Mouse (Mus musculus) cerebellum, adult 2 months (tissue): Measurements from ENCODE around the gene Copz1.

Experiments
- CTCF ChIP-seq: fragments of 200-500 bp; IDR thresholded peaks from 2 replicates; pipeline ENCODE4 v1.5.1; 2011; ENCODE audit warnings: low read depth, mild to moderate bottlenecking, control low read depth, low read length, moderate library complexity, borderline replicate concordance; ENCODE audit not compliant: insufficient read depth
- POLR2A ChIP-seq: fragments of 200-500 bp; IDR thresholded peaks from 2 replicates; pipeline ENCODE4 v1.6.1; 2011; ENCODE audit warnings: low read length, control low read depth, borderline replicate concordance; ENCODE audit not compliant: insufficient read depth

- TF ChIP-seq CTCF, result no peak
- TF ChIP-seq POLR2A, result no peak
Observed at GRCm38 (mm10) chr15:103227572-103227971, 44.9 kb upstream of the Copz1 start.
